Mouse (Mus musculus) cerebellum, adult 2 months (tissue): ENCODE results near the gene Rps19bp1. TPM values are rescaled to one million over a fixed set of nuclear protein-coding genes. Genes with fewer than 3 reads are reported as not detected.

Experiments used
- DNase-seq, 2 experiments: peaks; one replicate each; pipeline ENCODE4 v3.0.0; 2021
- H3K27ac ChIP-seq: fragments of 200-500 bp; 2 replicates; pipeline ENCODE4 v1.5.1; 2012; ENCODE audit warnings: low read length, control low read depth, inconsistent platforms; ENCODE audit not compliant: insufficient read depth
- H3K27me3 ChIP-seq: fragments of 200-500 bp; 2 replicates; pipeline ENCODE4 v1.6.1; 2012; ENCODE audit warnings: inconsistent platforms, mild to moderate bottlenecking, low read length, moderate library complexity; ENCODE audit not compliant: control insufficient read depth, insufficient read depth
- H3K4me1 ChIP-seq: fragments of 200-500 bp; 2 replicates; pipeline ENCODE4 v1.6.1; 2011; ENCODE audit warnings: low read length; ENCODE audit not compliant: control insufficient read depth, insufficient read depth
- H3K4me3 ChIP-seq: fragments of 200-500 bp; replicated peaks from 2 replicates; pipeline ENCODE3; 2011; ENCODE audit warnings: mild to moderate bottlenecking, low read depth, low read length, control low read depth; ENCODE audit not compliant: insufficient read depth
- CTCF ChIP-seq: fragments of 200-500 bp; IDR thresholded peaks from 2 replicates; pipeline ENCODE4 v1.5.1; 2011; ENCODE audit warnings: low read depth, mild to moderate bottlenecking, control low read depth, low read length, moderate library complexity, borderline replicate concordance; ENCODE audit not compliant: insufficient read depth
- POLR2A ChIP-seq: fragments of 200-500 bp; IDR thresholded peaks from 2 replicates; pipeline ENCODE4 v1.6.1; 2011; ENCODE audit warnings: low read length, control low read depth, borderline replicate concordance; ENCODE audit not compliant: insufficient read depth
- WGBS: fragments of 180-500 bp; shearing (Covaris S2); methylation state at CpG from one replicate; pipeline ENCODE4 v1.1.7; 2018; 5-methylcytosine and 5-hydroxymethylcytosine counted together
- polyA plus RNA-seq: library from polyadenylated mRNA; depleted of rRNA; stranded (reverse); fragments of >200 nt; gene quantifications from 2 replicates; pipeline ENCODE4 v1.2.3, GENCODE M21; 2012

Rps19bp1 gene
- polyA plus RNA-seq, 1 experiment = 38.6 TPM

DNA sequence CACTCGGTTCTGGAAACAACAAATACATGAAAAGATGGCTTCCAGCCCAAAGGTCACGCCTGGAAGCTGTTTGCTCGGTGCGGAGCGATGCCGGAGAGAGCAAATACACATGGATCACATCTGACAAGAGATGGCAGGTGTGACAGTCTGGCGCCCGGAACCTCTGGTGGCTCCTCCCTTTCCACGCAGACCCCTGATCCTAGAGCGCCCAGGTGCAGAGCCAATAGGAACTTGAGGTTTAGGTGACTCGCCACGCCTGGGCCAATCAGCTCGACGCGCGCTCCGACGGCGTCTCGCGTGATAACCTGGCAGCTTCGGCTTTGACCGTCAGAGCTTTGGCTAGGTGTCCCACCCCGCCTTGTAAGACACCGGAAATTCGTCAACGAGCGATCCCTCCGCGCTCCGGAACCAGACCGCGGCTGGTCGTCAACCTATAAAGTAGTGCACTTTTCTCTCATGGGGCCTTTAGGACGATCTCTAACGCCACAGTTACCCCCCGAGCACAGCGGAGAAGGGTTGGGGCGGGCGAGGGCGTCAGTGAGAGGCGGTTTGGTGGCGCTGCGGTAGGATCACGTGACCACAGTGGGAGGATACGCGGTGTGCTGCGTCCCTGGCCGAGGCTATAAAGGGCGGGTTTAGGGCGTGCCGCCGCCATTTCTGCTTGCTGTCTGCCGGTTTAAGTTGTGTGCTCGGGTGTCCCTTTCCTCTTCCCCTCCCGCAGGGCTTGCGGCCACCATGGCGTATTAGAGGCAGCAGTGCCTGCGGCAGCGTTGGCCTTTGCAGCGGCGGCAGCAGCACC, 9.1 kb downstream of the Rps19bp1 start, which contains the start of gene Atf4:
TSS of gene Atf4 (plus strand) at position 338 of the 799 bp plus-strand sequence.
- DNase-seq = peak; percentile 99 to 100
- peak within 1 kb of the TSS; percentile 93 for H3K4me3 ChIP-seq
- peaks cover 18% of the 10 kb centered on the region for H3K4me1 ChIP-seq
- H3K27me3 ChIP-seq = no peaks in the 10 kb centered on the region
- WGBS = under 1% methylated on average over 62 of the region's 62 CpGs
- TF ChIP-seq POLR2A (peak; percentile 100), CTCF (no peak)
- peak within 1 kb of the TSS; percentile 100 for H3K27ac ChIP-seq

DNA sequence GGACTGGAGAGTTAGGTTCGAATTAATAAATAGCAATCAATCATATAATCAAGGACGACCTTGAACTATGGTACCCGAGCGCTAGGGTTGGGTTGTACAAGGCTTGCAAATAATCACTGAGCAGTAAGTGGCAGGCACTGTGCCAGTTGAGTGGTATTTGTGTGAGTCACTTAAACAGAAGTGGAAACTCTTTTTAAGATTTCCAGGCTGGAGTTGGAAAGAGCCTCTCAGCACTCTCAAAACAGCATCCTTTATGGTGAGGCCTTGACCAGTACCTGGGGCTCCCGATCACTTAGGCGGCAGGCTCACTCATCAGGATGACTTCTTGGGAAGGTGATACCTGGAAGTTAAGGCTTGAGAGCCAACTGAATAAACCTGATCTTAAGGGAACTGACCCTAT, 9.9 kb downstream of the Rps19bp1 start:
- DNase-seq = peak; percentile 37 to 40
- WGBS = 58% methylated on average over 6 of the region's 6 CpGs
- TF ChIP-seq CTCF (no peak), POLR2A (no peak)

DNA sequence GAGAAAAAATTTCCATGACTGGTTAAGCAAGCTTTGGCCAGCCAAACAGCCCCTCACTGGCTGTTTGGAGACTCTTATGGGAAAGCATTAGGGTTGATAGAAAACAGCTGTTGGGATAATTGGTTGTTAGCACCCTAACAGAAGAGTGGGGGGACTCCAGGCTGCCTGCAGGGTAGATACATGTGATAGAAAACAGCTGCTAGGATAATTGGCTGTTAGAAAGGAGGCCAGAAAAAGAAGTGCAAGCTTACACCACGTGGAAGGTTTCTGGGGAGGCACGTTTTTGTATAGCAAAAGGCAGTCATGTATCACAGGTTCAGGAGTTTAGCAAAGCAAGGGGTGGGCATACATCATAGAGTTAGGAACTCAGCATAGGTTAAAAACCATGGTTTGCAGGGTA, 10.6 kb downstream of the Rps19bp1 start:
- no peaks in the 10 kb centered on the region for H3K27me3 ChIP-seq
- no peak overlapping the region for H3K4me3 ChIP-seq
- H3K27ac ChIP-seq = no peak overlapping the region
- TF ChIP-seq POLR2A (no peak), CTCF (no peak)
- 46% methylated on average over 2 of the region's 2 CpGs for whole genome bisulfite sequencing
- DNase-seq = no peak
- H3K4me1 ChIP-seq = peaks cover 13% of the 10 kb centered on the region

More for the DNA sequence above, 9.9 kb downstream of the Rps19bp1 start:
- Histone ChIP-seq H3K4me3 (peak overlapping the region; percentile 93), H3K27ac (peak overlapping the region; percentile 85), H3K27me3 (no peaks in the 10 kb centered on the region), H3K4me1 (peaks cover 16% of the 10 kb centered on the region)

DNA sequence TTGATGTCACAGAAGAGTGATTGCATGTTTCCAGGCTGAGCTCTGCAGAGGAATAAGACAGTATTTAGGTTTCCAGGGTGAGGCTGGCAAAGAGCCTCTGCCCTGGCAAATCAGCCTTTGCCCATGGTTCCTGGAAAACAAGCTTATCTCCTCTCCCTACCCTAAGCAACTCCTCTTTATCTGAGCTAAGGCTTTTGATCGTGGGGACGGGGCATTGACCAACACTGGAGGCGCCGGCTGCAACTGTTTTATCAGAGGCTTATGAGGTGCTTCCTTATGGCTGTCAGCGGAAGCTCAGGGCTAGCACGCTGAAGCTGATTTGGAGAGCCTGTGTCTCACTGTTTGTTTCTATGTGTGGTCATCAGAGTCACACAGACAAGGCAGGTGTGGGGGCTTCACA, 13.5 kb downstream of the Rps19bp1 start:
- WGBS = 92% methylated on average over 6 of the region's 6 CpGs
- Histone ChIP-seq H3K4me1 (peaks cover 6% of the 10 kb centered on the region; the same call in 1 of the 2 replicates), H3K4me3 (no peak overlapping the region), H3K27me3 (no peaks in the 10 kb centered on the region), H3K27ac (no peak overlapping the region)
- no peak for TF ChIP-seq CTCF
- TF ChIP-seq POLR2A = no peak
- no peak for DNase-seq

DNA sequence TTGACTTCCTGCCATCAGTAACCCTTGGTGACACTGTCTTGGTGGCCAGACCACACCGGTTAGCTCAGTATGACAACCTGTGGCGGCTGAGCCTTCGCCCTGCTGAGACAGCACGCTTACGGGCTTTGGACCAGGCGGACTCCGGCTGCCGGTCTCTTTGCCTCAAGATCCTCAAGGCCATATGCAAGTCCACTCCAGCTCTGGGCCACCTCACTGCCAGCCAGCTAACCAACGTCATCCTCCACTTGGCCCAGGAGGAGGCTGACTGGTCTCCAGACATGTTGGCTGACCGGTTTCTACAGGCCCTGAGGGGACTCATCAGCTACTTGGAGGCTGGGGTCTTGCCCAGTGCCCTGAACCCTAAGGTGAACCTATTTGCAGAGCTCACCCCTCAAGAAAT, 14.4 kb downstream of the Rps19bp1 start:
- Histone ChIP-seq H3K4me1 (peaks cover 6% of the 10 kb centered on the region; the same call in 1 of the 2 replicates), H3K27me3 (no peaks in the 10 kb centered on the region), H3K4me3 (no peak overlapping the region), H3K27ac (no peak overlapping the region)
- no peak for DNase-seq
- 85% methylated on average over 10 of the region's 10 CpGs for WGBS
- no peak for TF ChIP-seq CTCF

DNA sequence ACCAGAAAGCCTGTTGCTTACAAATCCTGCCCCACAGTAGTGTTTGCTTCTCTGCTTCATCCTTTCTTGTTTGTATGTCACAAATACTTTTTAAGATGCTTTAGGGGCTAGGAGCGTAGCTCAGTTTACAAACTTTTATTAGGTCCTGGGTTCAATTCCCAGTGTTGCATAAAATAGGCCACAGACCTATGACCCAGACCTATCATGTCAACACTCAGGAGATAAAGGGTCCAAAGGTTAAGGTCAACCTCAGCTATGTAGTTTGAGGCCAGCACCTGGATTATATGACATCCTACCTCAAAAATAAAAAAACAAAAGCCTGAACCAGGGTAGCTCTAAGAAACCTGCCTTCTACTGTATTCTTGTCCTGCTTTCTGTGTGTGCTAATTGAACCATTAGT, 15.5 kb downstream of the Rps19bp1 start:
- no peaks in the 10 kb centered on the region for H3K27me3 ChIP-seq
- H3K27ac ChIP-seq = no peak overlapping the region
- H3K4me1 ChIP-seq = peaks cover 6% of the 10 kb centered on the region; the same call in 1 of the 2 replicates
- no peak for DNase-seq
- 98% methylated on average over 1 of the region's 1 CpGs for WGBS
- TF ChIP-seq POLR2A (no peak), CTCF (no peak)
- H3K4me3 ChIP-seq = no peak overlapping the region

DNA sequence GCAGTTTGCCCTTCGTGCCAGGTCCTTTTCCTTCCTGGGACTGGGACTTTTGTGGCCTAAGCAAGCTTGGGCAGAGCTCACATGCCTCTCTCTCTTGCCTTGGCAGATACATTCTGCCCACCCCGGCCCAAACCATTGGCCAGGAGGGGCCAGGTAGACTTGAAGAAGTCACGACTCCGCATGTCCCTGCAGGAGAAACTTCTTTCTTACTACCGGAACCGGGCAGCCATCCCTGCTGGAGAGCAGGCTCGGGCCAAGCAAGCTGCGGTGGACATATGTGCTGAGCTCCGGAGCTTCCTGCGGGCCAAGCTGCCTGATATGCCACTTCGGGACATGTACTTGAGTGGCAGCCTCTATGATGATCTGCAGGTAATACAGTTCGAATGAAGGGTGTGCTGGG, 16.0 kb downstream of the Rps19bp1 start:
- Histone ChIP-seq H3K27ac (peak overlapping the region; percentile 45), H3K4me3 (no peak overlapping the region), H3K4me1 (peaks cover 6% of the 10 kb centered on the region; the same call in 1 of the 2 replicates), H3K27me3 (no peaks in the 10 kb centered on the region)
- TF ChIP-seq CTCF (no peak), POLR2A (no peak)
- DNase-seq = peak; percentile 70 to 79
- 39% methylated on average over 12 of the region's 12 CpGs for WGBS

DNA sequence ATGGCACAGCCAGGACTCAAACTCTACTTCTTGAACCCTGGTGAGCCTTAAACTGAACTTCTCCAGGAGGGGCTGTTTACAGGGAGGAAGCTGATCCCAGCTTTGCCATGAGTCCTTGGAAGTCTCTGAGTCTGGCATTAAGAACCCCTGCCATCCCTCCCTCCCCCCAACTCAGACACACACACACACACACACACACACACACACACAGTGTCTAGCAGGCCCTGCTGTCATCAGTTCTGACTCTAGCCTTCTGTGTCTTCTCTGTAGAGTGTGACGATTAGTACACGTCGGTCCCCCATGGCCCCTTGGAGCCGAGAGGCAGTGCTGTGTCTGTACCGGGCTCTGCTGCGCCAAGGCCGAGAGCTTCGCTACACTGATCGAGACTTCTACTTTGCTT, 28.6 kb downstream of the Rps19bp1 start, which contains the start of gene AC140267.1:
TSS of gene AC140267.1 (plus strand) at position 301 of the 400 bp plus-strand sequence.
- no peak for TF ChIP-seq CTCF
- no peak for TF ChIP-seq POLR2A
- peak within 1 kb of the TSS; percentile 96 for H3K4me3 ChIP-seq
- no peak within 1 kb of the TSS for H3K27ac ChIP-seq
- H3K4me1 ChIP-seq = peaks cover 4% of the 10 kb centered on the region; the same call in 1 of the 2 replicates
- DNase-seq = no peak
- WGBS = 85% methylated on average over 9 of the region's 9 CpGs
- H3K27me3 ChIP-seq = no peaks in the 10 kb centered on the region
